Mouse (Mus musculus) inflammation-experienced regulatory T-cells, adult 6 months (primary cell): ENCODE data around the gene Tbc1d14. TPM values are rescaled to one million over a fixed set of nuclear protein-coding genes. Genes with fewer than 3 reads are reported as not detected.

Source experiments
- ATAC-seq: one replicate; pipeline ENCODE4 v1.8.0; 2017
- polyA plus RNA-seq, 3 experiments: library from polyadenylated mRNA; unstranded; fragments of 100-300 nt; shearing (Covaris generic); gene quantifications; one replicate each; pipeline ENCODE4 v1.2.1; 2017

Tbc1d14 gene
- polyA plus RNA-seq, 3 experiments from 2014 or later, result 37.2 to 66.0 (median 57.9) TPM

DNA sequence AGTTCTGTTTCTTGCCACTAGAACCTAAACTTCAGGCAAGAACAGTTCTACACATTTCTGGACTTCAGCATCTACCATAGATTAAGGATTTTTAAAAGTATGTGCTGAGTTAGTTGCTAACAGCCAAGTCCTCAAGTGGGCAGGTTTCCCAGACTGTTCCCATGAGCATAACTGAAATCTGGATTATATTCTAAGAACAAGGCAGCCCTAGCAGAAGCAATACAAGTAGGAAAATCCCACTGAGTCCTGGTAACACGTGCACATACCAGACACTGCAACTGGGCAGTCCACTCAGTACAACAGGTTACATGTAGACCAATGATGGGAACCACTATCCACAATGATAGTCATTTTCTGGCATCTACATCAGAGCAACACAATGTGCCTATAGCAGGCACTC, 17.3 kb downstream of the Tbc1d14 start:
- ATAC-seq, result no peak

DNA sequence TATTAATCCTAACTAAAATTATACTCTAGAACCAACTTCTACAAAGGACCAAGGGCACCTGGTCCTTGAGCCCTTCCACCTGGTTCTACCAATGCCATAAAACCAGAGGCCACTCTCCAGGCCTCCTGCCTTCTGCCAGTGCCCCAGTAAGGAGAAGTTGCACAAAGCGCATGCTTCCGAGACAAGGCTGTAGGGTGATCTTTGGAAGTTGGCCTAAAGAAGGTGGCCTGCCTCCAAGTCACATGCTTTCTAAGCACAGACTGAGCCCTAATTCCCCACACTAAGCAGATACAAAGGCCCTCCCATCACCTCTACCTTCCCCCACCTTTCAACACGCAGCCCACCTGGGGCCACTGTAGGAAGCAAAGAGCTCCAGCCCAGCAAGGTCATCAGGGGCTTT, 17.8 kb downstream of the Tbc1d14 start:
- no peak for ATAC-seq

DNA sequence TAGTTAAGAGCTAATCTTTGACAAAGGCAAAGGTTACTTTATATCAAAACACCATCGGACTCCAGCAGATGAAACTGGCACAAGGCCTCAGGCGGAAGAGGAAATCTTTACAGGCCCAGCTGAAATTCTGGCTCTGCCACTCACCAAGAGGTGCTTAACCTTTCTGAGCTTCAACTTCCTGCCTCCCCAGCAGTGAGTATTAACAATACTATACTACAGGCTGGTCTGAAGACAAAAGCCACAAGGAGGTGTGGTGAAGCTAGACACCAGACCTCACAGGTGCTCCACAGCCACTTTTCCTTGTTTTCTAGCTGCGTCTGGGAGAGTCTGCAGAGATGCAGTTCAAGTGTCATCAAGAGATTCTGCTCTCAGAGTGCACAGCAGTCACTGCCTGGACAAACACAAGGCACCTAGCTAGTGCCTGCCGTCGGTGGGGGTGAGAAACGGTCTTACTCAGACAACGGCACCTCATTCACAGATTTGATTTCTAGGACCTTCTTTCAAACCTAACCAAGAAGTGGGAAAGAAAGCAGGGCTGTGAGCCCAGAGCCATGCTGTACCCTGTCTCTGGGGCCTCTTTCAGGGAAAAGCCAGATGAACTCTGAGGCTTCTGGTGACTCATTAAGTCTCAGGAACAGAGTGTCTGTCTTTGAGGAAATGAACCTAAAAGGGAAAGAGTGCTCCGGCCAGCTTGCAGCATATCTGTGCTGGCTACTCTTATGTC, 18.8 kb downstream of the Tbc1d14 start:
- peak; percentile 84 for ATAC-seq

DNA sequence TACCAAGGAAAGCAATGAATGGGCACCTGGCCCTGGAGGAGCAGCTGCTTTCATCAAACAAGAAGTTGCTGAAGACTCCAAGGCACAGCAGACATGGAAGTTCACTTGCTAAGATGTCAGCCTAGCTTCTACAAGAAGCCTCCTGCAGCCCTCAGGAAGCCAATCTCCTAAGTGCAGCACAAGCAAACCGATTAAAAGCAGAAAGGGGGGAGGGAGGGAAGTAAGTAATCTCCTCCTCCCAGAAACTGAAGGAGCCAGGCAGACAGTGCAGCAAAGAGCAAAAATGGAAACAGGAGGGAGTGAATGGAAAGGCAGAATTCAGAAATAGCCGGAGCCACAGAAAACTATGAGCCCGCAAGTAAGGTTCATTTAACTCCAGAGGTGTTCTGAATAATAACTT, 19.7 kb downstream of the Tbc1d14 start:
- ATAC-seq, result no peak

DNA sequence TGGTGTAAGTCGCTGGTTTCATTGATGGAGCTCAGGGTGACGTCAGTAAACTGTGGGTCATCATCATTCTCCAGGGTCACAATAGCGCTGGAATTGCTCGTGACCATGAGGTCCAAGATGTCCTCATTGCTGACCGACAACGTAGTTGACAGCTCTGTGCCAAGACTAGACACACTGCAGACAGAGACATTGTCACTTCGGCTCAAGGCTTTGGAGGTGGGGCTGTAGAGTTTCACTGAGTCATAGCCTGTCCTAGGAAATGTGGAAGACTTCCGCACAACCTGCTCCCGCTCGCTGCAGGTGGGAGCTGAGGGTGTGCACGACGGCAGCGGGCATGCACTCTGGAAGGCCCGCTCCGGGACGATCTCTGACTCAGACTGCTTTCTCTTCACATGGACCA, 21.7 kb downstream of the Tbc1d14 start:
- no peak for ATAC-seq

DNA sequence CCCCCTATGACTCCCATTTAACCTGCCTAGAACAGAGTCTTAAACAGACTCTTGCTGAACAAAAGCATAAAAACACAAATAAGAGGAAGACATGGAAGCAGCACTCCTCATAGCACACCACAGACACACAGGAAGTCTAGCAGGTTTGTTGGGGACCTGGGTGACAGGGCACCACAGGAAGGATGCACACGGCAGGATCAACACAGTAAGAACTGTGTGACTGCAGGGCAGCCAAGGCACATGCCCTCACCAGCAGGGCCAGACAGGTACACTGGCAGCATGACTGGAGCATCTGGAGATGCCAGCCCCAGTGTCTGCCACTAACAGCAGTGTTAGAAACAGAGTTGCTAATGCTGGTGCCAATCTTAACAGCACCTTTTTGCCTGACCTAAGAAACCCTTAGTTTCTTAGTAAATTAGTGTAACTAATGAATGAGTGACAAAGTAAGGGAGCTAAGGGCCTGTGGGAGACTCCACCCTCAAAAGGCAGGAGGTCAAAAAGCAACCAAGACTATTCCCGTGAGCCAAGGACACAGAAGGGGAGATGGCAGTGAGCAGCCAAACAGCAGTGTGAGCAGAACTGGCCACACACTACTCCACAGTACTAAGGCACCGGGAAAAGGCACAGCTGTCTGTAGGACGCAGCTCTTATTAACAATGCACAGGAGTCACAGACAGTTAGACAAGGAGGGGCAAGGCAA, 22.4 kb downstream of the Tbc1d14 start:
- ATAC-seq, result peak; percentile 57

DNA sequence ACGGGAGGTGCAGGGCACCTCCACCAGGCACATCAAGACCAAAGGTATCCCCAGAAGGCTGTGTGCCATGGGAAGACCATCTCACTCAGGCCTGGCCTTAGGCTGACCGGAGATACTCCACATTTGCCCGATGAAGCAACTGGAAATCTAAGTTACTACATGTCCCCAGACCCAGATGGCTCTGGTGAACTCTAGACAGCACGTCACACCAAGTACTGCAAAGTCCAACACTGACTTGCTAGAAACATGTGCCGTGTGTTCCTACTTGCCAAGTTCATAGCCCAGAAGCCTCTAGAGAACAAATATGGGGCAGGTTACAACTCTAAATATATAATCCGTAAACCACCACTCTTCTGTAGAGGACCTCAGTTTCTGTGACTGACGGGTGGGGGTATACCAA, 23.0 kb downstream of the Tbc1d14 start:
- no peak for ATAC-seq

DNA sequence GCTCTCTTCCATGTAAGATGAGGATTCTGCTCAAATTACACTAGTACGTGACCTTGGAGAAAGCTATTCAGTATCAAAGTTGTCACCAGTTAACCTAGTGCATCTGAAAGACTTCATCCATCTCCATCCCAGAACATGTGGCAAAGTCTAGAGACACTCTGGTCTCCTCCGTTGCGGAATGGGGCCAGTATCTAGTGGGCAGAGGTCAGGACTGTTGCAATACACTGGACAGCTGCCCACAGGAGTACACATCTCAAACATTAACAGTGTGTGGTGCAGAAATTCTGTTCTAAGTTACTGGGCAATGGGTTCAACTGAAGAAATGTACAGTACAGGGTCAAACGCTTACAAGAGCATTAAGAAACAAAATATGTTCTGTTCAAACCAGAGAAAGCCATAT, 25.0 kb downstream of the Tbc1d14 start:
- no peak for ATAC-seq

DNA sequence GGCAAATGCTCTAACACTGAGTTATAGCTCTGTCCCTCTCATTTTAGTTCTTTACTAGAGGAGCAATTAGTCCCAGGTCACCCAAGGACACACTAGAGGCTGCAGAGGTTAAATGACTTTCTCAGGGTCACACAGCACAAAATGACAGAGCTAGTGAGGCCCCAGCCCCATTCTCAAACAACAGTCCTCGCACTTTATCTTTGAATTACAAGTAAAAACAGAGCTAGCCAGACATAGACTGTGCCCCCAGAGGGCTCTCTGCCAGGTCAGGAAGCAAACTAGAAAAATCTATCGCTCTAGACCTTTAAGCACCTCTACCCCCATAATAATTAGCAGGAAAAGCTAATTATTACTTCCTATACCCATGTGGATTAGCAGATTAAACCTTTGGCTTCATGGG, 25.4 kb downstream of the Tbc1d14 start:
- ATAC-seq, result no peak

DNA sequence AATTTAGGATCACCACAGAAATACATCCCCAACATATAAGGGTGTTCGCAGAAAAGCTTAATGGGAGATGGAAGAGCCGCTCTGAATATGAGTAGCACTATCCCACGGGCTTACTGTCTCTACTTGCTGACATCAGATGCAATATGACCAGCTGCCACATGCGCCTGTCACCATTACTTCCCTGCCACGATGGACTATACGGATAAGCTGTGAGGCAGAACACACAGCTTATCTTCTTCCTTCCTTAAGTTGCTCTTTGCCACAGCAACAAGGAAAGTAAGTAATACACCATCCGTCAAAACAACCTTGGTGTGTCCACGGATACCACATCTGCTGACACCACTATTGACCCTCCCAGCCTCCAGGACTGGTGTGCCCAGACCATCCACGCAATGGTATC, 28.5 kb downstream of the Tbc1d14 start:
- no peak for ATAC-seq

DNA sequence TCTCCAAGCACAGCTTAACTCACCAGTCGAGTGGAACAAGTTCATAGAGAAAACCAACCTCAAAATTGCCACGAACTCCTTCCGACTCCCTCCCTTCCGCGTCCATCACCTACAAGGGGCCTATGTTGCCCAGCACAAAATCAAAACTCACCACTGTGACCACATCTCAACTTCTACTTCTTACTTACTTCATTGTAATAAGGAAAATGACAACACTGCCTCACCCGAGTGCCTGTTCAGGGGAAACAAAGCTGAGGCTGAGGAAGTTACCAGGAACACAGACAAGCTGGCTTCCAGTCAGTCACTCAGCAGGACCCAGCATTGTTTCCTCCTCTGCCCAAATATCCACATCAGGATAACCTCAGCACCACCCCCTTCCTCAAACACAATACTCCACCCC, 29.3 kb downstream of the Tbc1d14 start:
- no peak for ATAC-seq

DNA sequence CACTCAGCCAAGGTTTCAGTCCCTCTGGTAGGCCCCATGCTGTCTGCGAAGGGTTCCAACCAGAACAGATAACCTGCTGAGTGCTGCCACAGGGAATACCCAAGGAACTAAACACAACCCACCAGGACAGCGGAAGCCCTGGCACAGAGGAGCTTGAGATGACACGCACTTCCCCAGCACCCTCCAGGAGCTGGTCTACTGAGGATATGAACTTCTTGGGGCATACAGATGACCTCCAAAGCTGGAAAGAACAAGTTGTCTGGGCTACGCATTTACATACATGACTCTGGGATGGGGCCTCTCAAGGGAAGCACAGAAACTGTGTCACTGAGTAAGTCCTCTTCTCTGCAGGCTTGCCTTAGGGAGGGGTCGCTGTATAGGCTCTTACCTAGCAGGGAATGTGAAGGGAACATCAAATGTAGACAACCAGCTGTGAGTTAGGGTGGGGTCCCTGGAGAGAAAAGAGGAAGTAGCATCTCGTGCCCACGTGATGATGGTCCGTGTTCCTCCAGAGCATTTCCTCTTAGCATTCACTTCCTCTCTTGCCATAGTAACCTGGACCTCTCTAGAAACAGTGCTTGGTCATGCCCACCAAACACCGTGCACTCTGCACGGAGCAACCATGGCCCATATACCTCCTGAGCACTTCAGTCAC, 30.2 kb downstream of the Tbc1d14 start:
- ATAC-seq, result peak; percentile 11

DNA sequence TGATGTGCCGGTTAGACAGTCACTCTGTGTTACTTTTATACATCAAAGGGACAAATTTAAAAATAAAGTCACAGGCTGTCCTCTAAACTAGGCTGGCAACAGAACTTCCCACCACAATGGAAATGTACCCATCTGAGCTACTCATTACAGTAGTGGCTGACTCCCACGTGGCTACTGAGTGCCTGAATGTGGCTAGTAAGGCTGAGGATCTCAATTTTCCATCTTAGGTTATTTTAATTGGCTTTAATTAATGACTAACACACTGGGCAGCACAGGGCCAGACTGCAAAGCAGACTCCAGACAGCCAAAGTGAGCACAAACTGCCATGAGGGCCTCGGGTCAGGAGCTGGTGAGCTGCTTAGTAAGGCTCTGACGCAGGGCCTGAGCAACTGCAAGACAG, 31.6 kb downstream of the Tbc1d14 start:
- ATAC-seq, result peak; percentile 72

DNA sequence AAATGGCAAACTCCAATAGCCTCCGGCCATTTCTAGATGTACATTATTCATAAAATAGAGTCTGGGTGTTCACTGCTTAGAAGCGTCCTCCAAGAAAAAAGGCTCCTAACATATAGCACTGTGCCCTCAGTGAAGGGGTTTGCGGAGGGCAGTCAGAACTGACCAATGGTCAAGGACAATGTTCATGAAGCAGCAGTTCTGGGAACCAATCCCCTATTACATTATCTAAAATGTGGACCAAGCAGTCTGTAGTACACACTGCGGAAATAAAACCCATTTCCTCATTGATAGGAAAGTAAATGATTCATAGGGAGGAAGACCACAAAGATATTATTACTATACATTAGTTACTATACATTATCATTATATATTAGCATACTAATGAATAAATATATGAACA, 32.6 kb downstream of the Tbc1d14 start:
- no peak for ATAC-seq

DNA sequence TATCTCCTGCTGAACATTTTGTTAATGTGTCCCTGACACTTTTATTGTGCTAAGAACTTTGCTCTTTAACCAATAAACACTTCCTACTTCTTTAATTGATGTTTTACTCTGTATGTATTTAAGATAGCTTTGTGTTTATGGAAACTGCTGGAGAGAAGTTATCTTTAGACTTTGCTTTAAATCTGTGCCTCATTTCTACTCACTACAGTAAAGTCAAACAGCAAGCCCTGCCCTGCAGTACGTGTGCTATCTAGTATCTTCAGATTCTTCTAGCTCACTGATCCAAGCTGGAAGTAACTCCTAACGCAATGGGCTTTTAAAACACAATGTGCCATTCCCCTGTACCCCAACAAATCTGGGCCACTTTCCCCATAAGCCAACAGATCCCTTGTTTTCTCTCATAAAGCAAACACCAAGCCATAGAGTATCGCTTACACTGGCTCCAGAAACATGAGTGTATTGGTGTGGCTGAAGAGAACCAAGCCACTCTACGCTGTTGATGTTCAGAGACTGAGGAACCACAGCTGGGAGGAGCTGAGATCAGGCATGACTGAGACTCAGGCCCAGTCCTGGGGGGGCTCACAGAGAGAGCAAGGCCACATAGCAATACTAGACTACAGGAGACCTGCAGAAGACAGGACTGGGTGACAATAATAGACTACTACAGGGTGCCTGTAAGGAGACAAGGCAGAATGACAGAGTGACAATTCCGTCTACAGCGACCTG, 33.4 kb downstream of the Tbc1d14 start:
- ATAC-seq, result no peak

DNA sequence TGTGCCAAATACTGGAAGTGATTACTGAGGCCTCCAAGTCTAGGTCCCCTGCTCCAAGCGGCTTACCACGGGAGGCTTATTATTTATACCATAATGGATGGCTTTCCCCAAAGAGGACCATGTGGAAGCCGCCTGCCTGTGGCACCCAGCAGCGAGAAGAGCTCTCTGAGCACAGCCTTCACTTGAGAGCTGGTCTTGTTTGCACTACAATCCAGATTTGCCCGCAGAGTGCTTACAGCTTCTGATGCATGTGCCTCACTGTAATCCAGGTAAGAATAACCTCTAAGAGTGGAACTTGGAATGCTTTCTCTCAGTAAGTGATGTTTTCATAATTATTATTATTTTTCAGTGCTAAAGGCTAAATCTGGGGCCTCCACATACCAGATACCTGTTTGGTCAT, 34.0 kb downstream of the Tbc1d14 start:
- ATAC-seq, result no peak

DNA sequence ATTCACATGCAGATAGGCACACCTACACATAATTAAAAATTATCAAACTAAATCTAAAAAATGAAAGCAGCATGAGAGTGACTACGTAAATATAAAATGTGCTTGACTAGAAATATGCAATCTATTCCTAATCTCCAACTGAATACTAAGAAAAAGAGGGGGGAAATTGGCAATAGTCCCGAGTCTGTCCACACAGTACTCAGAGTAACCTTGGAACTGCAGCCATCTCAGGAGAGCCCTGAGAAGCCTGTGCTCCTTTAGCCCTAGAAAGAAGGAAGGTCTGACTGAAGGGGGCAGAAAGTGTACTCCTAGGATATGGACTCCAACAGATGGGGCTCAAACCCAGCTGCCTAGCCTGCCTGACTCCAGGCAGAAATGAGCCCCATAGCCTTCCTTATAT, 34.5 kb downstream of the Tbc1d14 start:
- ATAC-seq, result no peak

DNA sequence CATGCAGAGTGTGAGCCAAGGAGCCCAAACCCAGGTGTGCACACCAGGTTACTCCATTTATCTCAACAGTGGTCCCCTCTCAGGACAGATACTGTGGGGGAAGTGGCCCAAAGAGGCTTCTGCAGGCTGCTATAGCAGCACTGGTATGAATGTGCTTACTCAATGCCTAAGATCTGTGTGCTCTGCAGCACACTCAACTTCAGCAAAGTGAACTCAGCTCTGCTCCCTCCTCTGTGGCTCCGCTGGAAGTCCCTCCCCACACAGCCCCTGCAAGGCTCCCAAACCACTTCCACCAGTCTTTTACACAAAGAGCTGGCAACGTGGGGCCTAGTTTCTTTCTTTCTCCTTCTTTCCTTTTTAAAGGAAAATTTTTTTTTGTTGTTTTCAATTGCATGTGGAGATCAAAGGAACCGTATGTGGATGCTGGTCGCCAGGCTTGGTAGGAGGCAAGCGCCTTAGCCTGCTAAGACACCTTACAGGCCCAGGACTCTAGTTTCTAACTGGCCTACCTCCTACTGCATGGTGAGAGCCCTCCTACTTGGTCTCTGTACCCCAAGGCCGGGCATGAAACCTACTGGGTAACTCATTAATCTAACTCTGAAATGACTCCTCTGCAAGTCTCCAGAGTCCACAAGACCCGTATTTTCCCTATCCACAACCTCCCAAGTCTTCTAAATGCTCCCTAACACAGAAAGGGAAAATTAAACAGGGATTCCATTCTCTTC, 35.3 kb downstream of the Tbc1d14 start:
- ATAC-seq, result peak; percentile 51

DNA sequence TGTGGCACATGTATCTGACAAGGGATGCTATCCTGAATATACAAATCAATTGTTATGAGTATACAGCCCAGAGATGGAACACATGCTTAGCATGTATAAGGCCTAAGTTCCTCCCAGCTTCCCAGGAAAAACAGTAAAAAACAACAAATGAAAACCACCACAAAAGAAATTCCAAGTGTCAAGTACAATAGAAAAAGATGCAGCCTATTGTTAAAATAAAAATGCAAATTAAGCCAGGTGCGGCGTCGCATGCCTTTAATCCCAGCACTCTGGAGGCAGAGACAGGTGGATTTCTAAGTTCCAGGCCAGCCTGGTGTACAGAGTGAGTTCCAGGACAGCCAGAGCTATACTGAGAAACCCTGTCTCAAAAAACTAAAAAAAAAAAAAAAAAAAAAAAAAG, 36.2 kb downstream of the Tbc1d14 start:
- no peak for ATAC-seq

DNA sequence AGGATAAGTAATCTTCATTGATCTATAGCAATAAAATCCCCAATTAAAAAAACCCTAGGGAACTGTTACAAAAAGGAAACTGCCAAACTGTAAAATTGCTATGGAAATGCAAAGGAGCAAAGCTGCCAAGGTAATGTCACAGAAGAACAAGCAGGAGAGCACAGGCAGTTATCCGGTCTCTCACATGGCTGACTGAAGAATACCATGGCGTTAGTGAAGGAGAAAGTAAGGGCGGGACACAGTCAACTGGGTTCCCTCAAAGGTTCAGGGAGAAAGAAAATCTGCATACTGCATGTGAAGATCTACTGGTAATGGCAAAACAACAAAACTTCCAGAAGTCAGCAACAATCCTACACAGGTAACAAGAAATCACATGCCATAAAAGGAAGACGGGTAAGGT, 36.8 kb downstream of the Tbc1d14 start:
- no peak for ATAC-seq

DNA sequence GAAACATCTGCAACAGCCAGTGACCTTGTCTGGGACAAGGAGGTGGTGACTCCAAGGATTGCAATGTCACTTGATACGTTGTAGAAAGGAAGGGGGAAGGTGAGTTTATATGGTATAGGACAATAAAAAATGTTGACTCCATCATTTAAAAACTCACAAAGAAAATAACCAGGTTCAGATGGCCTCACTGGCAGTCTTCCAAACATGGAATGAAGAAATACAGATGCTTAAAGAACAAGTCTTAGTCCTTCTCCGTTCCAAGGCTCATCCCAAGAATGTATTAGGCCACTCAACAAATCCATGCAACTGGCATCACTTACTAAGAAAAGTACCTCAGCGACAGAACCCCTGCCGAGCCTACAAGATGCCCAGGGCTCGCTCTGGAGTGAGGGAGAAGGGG, 38.6 kb downstream of the Tbc1d14 start:
- ATAC-seq, result no peak

DNA sequence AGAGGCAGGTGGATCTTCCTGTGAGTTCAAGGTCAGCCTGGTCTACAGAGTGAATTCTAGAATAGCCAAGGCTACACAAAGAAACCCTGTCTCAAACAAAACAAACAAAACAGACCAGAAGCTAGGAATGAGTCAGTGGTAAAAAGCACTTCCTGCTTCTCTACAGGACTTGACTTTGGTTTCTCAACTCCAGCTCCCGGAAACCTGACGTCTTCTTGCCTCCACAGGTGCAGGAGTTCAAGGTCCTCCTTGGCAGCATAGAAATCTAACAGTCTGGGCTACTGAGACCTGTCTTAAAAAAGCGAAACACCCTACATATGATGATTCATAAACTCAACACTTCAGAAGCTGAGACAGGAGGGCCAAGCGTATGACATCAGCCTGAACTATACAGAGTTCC, 39.2 kb downstream of the Tbc1d14 start:
- ATAC-seq, result peak; percentile 68
